Mouse (Mus musculus) limb, embryonic 15.5 days (tissue): ENCODE measurements around the gene Ttc28. TPM values are rescaled to one million over a fixed set of nuclear protein-coding genes. Genes with fewer than 3 reads are reported as not detected.

ENCODE experiments used
- ATAC-seq: fragments of 200-750 bp; cut with Nextera tagmentation; 2 replicates; pipeline ENCODE4 v1.8.0; 2017; ENCODE audit warnings: low read depth, moderate TSS enrichment; ENCODE audit not compliant: insufficient number of reproducible peaks, low FRiP score, low TSS enrichment
- H3K27ac ChIP-seq: fragments of 300-500 bp; sonication (generic); 2 replicates; pipeline ENCODE4 v1.5.1; 2015; ENCODE audit warnings: moderate library complexity, mild to moderate bottlenecking, inconsistent platforms
- H3K27me3 ChIP-seq: fragments of 300-500 bp; sonication (generic); 2 replicates; pipeline ENCODE4 v1.6.1; 2015; ENCODE audit warnings: inconsistent platforms
- H3K36me3 ChIP-seq: fragments of 300-500 bp; sonication (generic); 2 replicates; pipeline ENCODE4 v1.6.1; 2015; ENCODE audit warnings: inconsistent platforms
- H3K4me1 ChIP-seq: fragments of 300-500 bp; sonication (generic); 2 replicates; pipeline ENCODE4 v1.6.1; 2015; ENCODE audit warnings: inconsistent platforms
- H3K4me2 ChIP-seq: fragments of 300-500 bp; sonication (generic); 2 replicates; pipeline ENCODE4 v1.6.1; 2015; ENCODE audit warnings: mild to moderate bottlenecking, inconsistent platforms
- H3K4me3 ChIP-seq: fragments of 300-500 bp; sonication (generic); 2 replicates; pipeline ENCODE4 v1.5.1; 2015; ENCODE audit warnings: mild to moderate bottlenecking, inconsistent platforms
- H3K9ac ChIP-seq: fragments of 300-500 bp; sonication (generic); 2 replicates; pipeline ENCODE4 v1.6.1; 2015; ENCODE audit warnings: inconsistent platforms
- H3K9me3 ChIP-seq: fragments of 300-500 bp; sonication (generic); 2 replicates; pipeline ENCODE4 v1.6.1; 2016; ENCODE audit warnings: inconsistent platforms
- WGBS: fragments of 180-500 bp; shearing (Covaris S2); methylation state at CpG from one replicate; pipeline ENCODE4 v1.1.7; 2015; 5-methylcytosine and 5-hydroxymethylcytosine counted together
- polyA plus RNA-seq: library from polyadenylated mRNA; unstranded; fragments of >200 nt; fragmentation: Nextera tagmentation; extraction: Ambion mirVana; gene quantifications from 2 replicates; pipeline ENCODE4 v1.2.1, GENCODE M21; 2015

Ttc28 gene
- polyA plus RNA-seq, 1 experiment from 2014 or later: 14.7 TPM

GRCm38 (mm10) chr5:111215722-111216121 lies 336.1 kb downstream of the Ttc28 start:
- no peak overlapping the region for H3K4me2 ChIP-seq
- H3K27ac ChIP-seq: no peak overlapping the region
- 26% methylated on average over 11 of the region's 11 CpGs for WGBS
- no peak overlapping the region for H3K9ac ChIP-seq
- H3K36me3 ChIP-seq: no peaks in the 10 kb centered on the region
- no peak overlapping the region for H3K4me3 ChIP-seq
- H3K9me3 ChIP-seq: no peaks in the 10 kb centered on the region
- no peak for ATAC-seq
- H3K27me3 ChIP-seq: no peaks in the 10 kb centered on the region
- H3K4me1 ChIP-seq: peaks cover 29% of the 10 kb centered on the region

GRCm38 (mm10) chr5:111216166-111216565 lies 336.6 kb downstream of the Ttc28 start:
- H3K4me3 ChIP-seq: no peak overlapping the region
- H3K4me1 ChIP-seq: peaks cover 29% of the 10 kb centered on the region
- no peak overlapping the region for H3K4me2 ChIP-seq
- WGBS: 58% methylated on average over 9 of the region's 9 CpGs
- no peaks in the 10 kb centered on the region for H3K36me3 ChIP-seq
- no peak for ATAC-seq
- H3K27ac ChIP-seq: no peak overlapping the region
- H3K9me3 ChIP-seq: no peaks in the 10 kb centered on the region
- H3K9ac ChIP-seq: no peak overlapping the region
- no peaks in the 10 kb centered on the region for H3K27me3 ChIP-seq

- 63% methylated on average over 18 of the region's 18 CpGs for WGBS
- ATAC-seq: 0 out of 2 replicates have a peak, but pooled peaks have one; percentile 21
- Histone ChIP-seq H3K9me3 (no peaks in the 10 kb centered on the region), H3K4me2 (no peak overlapping the region), H3K4me3 (no peak overlapping the region), H3K4me1 (peaks cover 29% of the 10 kb centered on the region), H3K36me3 (no peaks in the 10 kb centered on the region), H3K27me3 (no peaks in the 10 kb centered on the region), H3K27ac (0 out of 2 replicates have a peak overlapping the region, but pooled peaks have one; percentile 17), H3K9ac (no peak overlapping the region)
These were observed 338.0 kb downstream of the Ttc28 start for GRCm38 (mm10) chr5:111217447-111218110.

GRCm38 (mm10) chr5:111218111-111218891 lies 338.7 kb downstream of the Ttc28 start:
- H3K4me3 ChIP-seq: no peak overlapping the region
- H3K36me3 ChIP-seq: peaks cover 4% of the 10 kb centered on the region
- WGBS: 63% methylated on average over 6 of the region's 6 CpGs
- H3K9ac ChIP-seq: no peak overlapping the region
- no peak overlapping the region for H3K27ac ChIP-seq
- H3K4me2 ChIP-seq: no peak overlapping the region
- H3K4me1 ChIP-seq: peaks cover 29% of the 10 kb centered on the region
- ATAC-seq: no peak
- H3K9me3 ChIP-seq: no peaks in the 10 kb centered on the region
- no peaks in the 10 kb centered on the region for H3K27me3 ChIP-seq

- Histone ChIP-seq H3K4me3 (no peak overlapping the region), H3K4me2 (no peak overlapping the region), H3K4me1 (peaks cover 29% of the 10 kb centered on the region), H3K36me3 (peaks cover 11% of the 10 kb centered on the region), H3K27ac (no peak overlapping the region), H3K27me3 (no peaks in the 10 kb centered on the region), H3K9me3 (no peaks in the 10 kb centered on the region), H3K9ac (no peak overlapping the region)
- 83% methylated on average over 5 of the region's 5 CpGs for WGBS
- no peak for ATAC-seq
These were observed 339.4 kb downstream of the Ttc28 start for GRCm38 (mm10) chr5:111218998-111219397.

GRCm38 (mm10) chr5:111220679-111221380 lies 341.2 kb downstream of the Ttc28 start:
- Histone ChIP-seq H3K36me3 (peaks cover 27% of the 10 kb centered on the region), H3K4me3 (no peak overlapping the region), H3K4me2 (no peak overlapping the region), H3K9ac (no peak overlapping the region), H3K4me1 (peaks cover 27% of the 10 kb centered on the region), H3K27me3 (no peaks in the 10 kb centered on the region), H3K9me3 (no peaks in the 10 kb centered on the region), H3K27ac (peak overlapping the region; percentile 9)
- ATAC-seq: peak; percentile 46; the same call in 1 of the 2 replicates
- 56% methylated on average over 16 of the region's 16 CpGs for WGBS

GRCm38 (mm10) chr5:111222820-111223219 lies 343.2 kb downstream of the Ttc28 start:
- H3K36me3 ChIP-seq: peaks cover 41% of the 10 kb centered on the region
- no peaks in the 10 kb centered on the region for H3K27me3 ChIP-seq
- H3K4me1 ChIP-seq: peaks cover 25% of the 10 kb centered on the region
- H3K27ac ChIP-seq: no peak overlapping the region
- H3K4me2 ChIP-seq: no peak overlapping the region
- no peak for ATAC-seq
- no peak overlapping the region for H3K9ac ChIP-seq
- H3K9me3 ChIP-seq: no peaks in the 10 kb centered on the region
- WGBS: 40% methylated on average over 11 of the region's 11 CpGs
- no peak overlapping the region for H3K4me3 ChIP-seq

GRCm38 (mm10) chr5:111225306-111225705 lies 345.7 kb downstream of the Ttc28 start:
- no peak overlapping the region for H3K4me2 ChIP-seq
- H3K9ac ChIP-seq: no peak overlapping the region
- H3K36me3 ChIP-seq: peaks cover 43% of the 10 kb centered on the region
- no peak for ATAC-seq
- 50% methylated on average over 11 of the region's 11 CpGs for WGBS
- 0 out of 2 replicates have a peak overlapping the region, but pooled peaks have one; percentile 27 for H3K27ac ChIP-seq
- H3K4me3 ChIP-seq: no peak overlapping the region
- peaks cover 45% of the 10 kb centered on the region for H3K4me1 ChIP-seq
- no peaks in the 10 kb centered on the region for H3K27me3 ChIP-seq
- no peaks in the 10 kb centered on the region for H3K9me3 ChIP-seq

GRCm38 (mm10) chr5:111226486-111226885 lies 346.9 kb downstream of the Ttc28 start:
- Histone ChIP-seq H3K4me1 (peaks cover 50% of the 10 kb centered on the region), H3K27me3 (no peaks in the 10 kb centered on the region), H3K9me3 (no peaks in the 10 kb centered on the region), H3K27ac (no peak overlapping the region), H3K4me3 (no peak overlapping the region), H3K4me2 (no peak overlapping the region), H3K9ac (no peak overlapping the region), H3K36me3 (peaks cover 51% of the 10 kb centered on the region)
- WGBS: 74% methylated on average over 10 of the region's 10 CpGs
- ATAC-seq: no peak

- peaks cover 60% of the 10 kb centered on the region for H3K36me3 ChIP-seq
- H3K4me1 ChIP-seq: peaks cover 52% of the 10 kb centered on the region
- no peaks in the 10 kb centered on the region for H3K9me3 ChIP-seq
- H3K27ac ChIP-seq: peak overlapping the region; percentile 39
- WGBS: 13% methylated on average over 5 of the region's 5 CpGs
- no peak for ATAC-seq
- no peak overlapping the region for H3K4me3 ChIP-seq
- H3K9ac ChIP-seq: no peak overlapping the region; the same call in 1 of the 2 replicates
- H3K27me3 ChIP-seq: no peaks in the 10 kb centered on the region
- H3K4me2 ChIP-seq: no peak overlapping the region
These were observed 348.2 kb downstream of the Ttc28 start for GRCm38 (mm10) chr5:111227850-111228249.

GRCm38 (mm10) chr5:111228302-111229040 lies 348.9 kb downstream of the Ttc28 start:
- Histone ChIP-seq H3K9ac (no peak overlapping the region), H3K36me3 (peaks cover 60% of the 10 kb centered on the region), H3K27ac (peak overlapping the region; percentile 39), H3K4me3 (no peak overlapping the region), H3K9me3 (no peaks in the 10 kb centered on the region), H3K4me1 (peaks cover 59% of the 10 kb centered on the region), H3K27me3 (no peaks in the 10 kb centered on the region), H3K4me2 (no peak overlapping the region)
- peak; percentile 48; the same call in 1 of the 2 replicates for ATAC-seq
- 26% methylated on average over 14 of the region's 14 CpGs for WGBS
